Mouse (Mus musculus) embryonic facial prominence, embryonic 14.5 days (tissue): ENCODE measurements around the gene Pkhd1. TPM values are rescaled to one million over a fixed set of nuclear protein-coding genes. Genes with fewer than 3 reads are reported as not detected.

ENCODE experiments used
- ATAC-seq: fragments of 200-750 bp; cut with Nextera tagmentation; 2 replicates; pipeline ENCODE4 v1.8.0; 2017; ENCODE audit warnings: low read depth, moderate number of reproducible peaks, moderate TSS enrichment
- DNase-seq: peaks from one replicate; pipeline ENCODE4 v3.0.0-alpha.2; 2015; ENCODE audit warnings: low spot score
- H3K27ac ChIP-seq: fragments of 300-500 bp; sonication (generic); replicated peaks from 2 replicates; pipeline ENCODE4 v1.5.1; 2014; ENCODE audit warnings: low read depth, mild to moderate bottlenecking, low read length, moderate library complexity
- H3K27me3 ChIP-seq: fragments of 300-500 bp; sonication (generic); replicated peaks from 2 replicates; pipeline ENCODE4 v1.6.1; 2014; ENCODE audit warnings: low read length; ENCODE audit not compliant: control insufficient read depth, insufficient read depth
- H3K36me3 ChIP-seq: fragments of 300-500 bp; sonication (generic); 2 replicates; pipeline ENCODE4 v1.6.1; 2014; ENCODE audit warnings: low read length, mixed read lengths; ENCODE audit not compliant: control insufficient read depth, insufficient read depth
- H3K4me1 ChIP-seq: fragments of 300-500 bp; sonication (generic); 2 replicates; pipeline ENCODE4 v1.6.1; 2014; ENCODE audit warnings: antibody characterized with exemption, low read length; ENCODE audit not compliant: control insufficient read depth, insufficient read depth
- H3K4me2 ChIP-seq: fragments of 300-500 bp; sonication (generic); 2 replicates; pipeline ENCODE4 v1.6.1; 2014; ENCODE audit warnings: low read depth, mild to moderate bottlenecking, low read length, moderate library complexity, mixed read lengths
- H3K4me3 ChIP-seq: fragments of 300-500 bp; sonication (generic); 2 replicates; pipeline ENCODE4 v1.5.1; 2014; ENCODE audit warnings: low read depth, mild to moderate bottlenecking, low read length
- H3K9ac ChIP-seq: fragments of 300-500 bp; sonication (generic); 2 replicates; pipeline ENCODE4 v1.6.1; 2014; ENCODE audit warnings: low read depth, mild to moderate bottlenecking, low read length, moderate library complexity, mixed read lengths
- H3K9me3 ChIP-seq: fragments of 300-500 bp; sonication (generic); 2 replicates; pipeline ENCODE4 v1.6.1; 2016; ENCODE audit warnings: low read length; ENCODE audit not compliant: control insufficient read depth
- WGBS: fragments of 180-500 bp; shearing (Covaris S2); extraction: QIAGEN DNeasy Blood & Tissue Kit; methylation state at CpG from one replicate; pipeline ENCODE4 v1.1.7; 2014; 5-methylcytosine and 5-hydroxymethylcytosine counted together
- polyA plus RNA-seq: library from polyadenylated mRNA; unstranded; fragments of >200 nt; fragmentation: Nextera tagmentation; extraction: Ambion mirVana; gene quantifications from 2 replicates; pipeline ENCODE4 v1.2.1, GENCODE M21; 2014

Gene Pkhd1
- 0.20 and 0.38 TPM in 2 replicates for polyA plus RNA-seq

DNA sequence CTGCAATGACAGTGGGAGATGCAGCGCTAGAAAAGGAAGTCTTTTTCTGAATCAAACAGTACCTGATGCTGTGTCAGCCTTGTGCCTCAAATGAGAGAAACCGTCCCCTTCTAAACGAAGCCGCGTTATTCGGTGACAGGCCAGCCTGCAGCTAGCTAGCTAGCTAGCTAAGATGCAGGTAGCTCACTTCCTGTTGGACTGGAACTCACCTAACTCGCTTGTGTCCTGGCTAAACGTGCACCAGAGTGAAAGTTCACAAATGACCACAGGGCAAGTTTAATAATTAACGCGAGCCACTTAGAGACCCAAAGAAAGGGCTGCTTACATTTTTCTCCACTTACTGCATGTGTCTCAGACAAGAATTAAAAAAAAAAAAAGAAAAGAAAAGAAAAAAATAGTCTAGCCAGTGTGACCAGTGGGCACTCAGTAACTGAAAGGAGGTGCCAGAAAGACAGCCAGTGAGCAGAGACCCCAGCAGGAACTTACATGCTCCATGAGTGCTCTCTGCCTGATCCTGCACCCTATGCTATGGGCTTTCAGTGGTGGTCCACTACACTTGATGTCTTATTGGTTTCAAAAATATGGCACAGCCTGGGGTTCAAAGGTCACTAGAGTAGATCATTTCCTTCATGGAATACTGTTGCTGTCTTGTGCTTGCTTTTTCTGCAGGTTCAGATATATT lies at the start of gene Pkhd1:
Gene Pkhd1 (minus strand): TSS at position 216 of the 682 bp plus-strand sequence.
- no peak within 1 kb of the TSS for H3K9ac ChIP-seq
- H3K4me3 ChIP-seq, result no peak within 1 kb of the TSS
- H3K4me1 ChIP-seq, result no peaks in the 10 kb centered on the region
- no peak within 1 kb of the TSS for H3K27ac ChIP-seq
- no peak within 1 kb of the TSS for H3K4me2 ChIP-seq
- DNase-seq, result no peak
- no peaks in the 10 kb centered on the region for H3K27me3 ChIP-seq
- no peaks in the 10 kb centered on the region for H3K36me3 ChIP-seq
- WGBS, result 68% methylated on average over 10 of the region's 10 CpGs
- no peaks in the 10 kb centered on the region for H3K9me3 ChIP-seq
- no peak for ATAC-seq

DNA sequence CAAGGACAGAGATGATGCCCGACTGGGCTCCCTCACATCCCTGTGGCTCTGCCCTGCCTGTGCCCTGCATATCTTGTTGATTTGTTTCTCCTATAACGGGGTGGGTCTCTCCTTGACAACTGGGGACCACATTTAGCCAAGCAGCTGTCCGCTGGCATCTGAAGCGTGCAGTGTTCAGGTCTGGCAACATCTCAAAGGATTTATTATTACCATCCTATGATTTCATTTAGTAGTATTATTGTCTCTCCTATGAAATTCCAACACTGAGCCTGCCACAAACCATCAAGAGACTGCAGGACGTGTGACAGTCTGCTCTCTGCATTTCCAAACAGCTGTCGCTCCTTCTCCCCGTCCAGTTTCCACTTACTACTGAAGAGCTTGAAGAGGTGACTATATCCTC lies 49.7 kb upstream of the Pkhd1 start:
- DNase-seq (peak; percentile 72), ATAC-seq (peak; percentile 86)
- Histone ChIP-seq H3K4me1 (no peaks in the 10 kb centered on the region; the same call in 1 of the 2 replicates), H3K27ac (no peak overlapping the region), H3K36me3 (no peaks in the 10 kb centered on the region), H3K27me3 (no peaks in the 10 kb centered on the region), H3K4me2 (no peak overlapping the region), H3K9me3 (no peaks in the 10 kb centered on the region), H3K4me3 (no peak overlapping the region), H3K9ac (no peak overlapping the region)
- 69% methylated on average over 7 of the region's 7 CpGs for WGBS

DNA sequence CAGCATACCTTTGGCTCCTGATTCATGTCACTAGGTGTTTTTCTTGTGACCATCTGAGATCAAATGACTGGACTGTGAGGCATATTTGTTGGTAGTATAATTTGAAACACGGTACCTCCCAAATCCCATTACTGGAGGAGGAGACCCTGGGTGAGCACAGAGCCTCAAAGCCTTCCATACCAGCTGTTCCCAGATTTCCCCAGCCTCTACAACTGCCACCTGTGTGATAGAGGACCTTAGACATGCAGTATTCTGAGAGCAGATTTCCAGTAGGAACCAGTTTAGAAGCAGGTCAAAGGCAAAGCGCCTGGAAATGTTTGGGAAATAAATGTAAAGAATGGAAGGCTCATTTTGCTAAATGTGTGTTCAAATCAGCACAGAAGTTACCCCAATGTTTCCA lies 48.4 kb upstream of the Pkhd1 start:
- H3K4me3 ChIP-seq, result no peak overlapping the region
- peak; percentile 38 for DNase-seq
- WGBS, result 71% methylated on average over 2 of the region's 2 CpGs

DNA sequence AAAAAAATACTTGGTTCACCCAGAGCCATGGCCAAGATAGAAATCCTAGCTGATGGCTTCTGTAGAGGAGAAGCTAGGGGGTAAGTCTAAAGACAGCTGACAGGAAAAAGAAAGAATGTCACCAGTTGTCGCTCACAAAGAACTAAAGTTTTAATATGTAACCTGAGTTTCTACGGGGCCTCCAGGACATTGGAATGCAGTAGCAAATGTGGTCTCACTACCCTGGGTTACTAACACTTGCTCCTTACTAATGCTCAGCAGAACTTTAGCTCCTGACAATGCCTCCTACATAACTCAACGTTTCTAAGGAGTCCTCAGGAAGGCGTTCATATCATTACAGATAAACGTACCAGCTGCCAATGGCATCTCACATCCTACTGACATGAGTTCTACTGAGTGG lies 37.2 kb upstream of the Pkhd1 start:
- Histone ChIP-seq H3K4me1 (no peaks in the 10 kb centered on the region), H3K4me2 (no peak overlapping the region), H3K27ac (no peak overlapping the region), H3K9ac (no peak overlapping the region), H3K27me3 (no peaks in the 10 kb centered on the region), H3K9me3 (no peaks in the 10 kb centered on the region), H3K4me3 (no peak overlapping the region), H3K36me3 (no peaks in the 10 kb centered on the region)
- DNase-seq (peak; percentile 57), ATAC-seq (peak; percentile 79)
- 68% methylated on average over 5 of the region's 5 CpGs for WGBS

More for the DNA sequence above, 48.4 kb upstream of the Pkhd1 start:
- Histone ChIP-seq H3K4me2 (no peak overlapping the region), H3K36me3 (no peaks in the 10 kb centered on the region), H3K27me3 (no peaks in the 10 kb centered on the region), H3K27ac (no peak overlapping the region), H3K4me1 (no peaks in the 10 kb centered on the region; the same call in 1 of the 2 replicates), H3K9ac (no peak overlapping the region), H3K9me3 (no peaks in the 10 kb centered on the region)
- 0 out of 2 replicates have a peak, but pooled peaks have one; percentile 48 for ATAC-seq

DNA sequence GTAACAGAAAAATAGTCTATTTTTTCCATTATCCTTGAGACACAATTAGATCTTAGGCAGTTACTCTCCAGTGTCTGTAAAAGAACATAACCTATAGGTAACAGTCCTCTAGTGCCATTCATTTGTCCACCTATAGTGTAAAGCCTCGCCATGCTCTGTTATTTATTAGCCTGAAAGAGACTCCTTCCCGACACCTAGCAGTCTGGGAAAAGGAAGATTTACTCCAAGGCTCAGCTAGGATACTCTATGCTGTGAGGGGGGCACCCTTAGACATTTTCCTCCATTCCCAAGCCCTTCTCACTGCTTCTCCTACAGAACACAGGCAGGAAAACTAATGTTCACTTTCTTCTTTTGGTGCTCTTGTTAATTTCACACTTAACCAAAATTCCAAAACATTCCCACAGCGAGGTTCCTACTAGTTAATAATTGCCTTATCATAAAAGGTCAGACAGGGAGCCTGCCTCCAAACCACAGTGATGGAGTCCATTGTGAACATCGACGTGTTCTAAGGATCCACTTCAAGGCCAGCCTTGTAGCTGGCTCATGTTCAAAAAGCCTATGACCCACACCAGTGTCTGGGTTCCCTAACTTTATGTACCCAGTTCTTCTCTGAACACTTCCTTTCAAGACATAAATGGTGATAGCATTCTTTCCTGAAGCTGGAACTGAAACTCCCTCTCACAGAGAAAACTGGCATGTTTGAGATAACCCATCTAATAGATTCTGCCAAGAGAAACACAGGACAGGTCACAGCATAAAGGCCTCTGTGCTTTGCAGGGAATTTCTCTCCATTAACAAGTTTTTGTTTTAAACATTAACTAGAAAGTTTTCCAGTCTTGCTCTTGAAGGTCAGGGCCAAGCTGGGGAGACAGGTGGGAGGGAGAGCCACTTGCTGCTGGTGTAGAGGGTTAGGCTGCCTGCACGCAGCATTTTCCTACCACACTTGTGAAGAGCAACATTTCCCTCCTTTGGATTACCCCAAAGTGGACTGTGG lies 35.9 kb upstream of the Pkhd1 start:
- no peak overlapping the region for H3K9ac ChIP-seq
- no peaks in the 10 kb centered on the region for H3K36me3 ChIP-seq
- H3K4me2 ChIP-seq, result no peak overlapping the region
- 77% methylated on average over 6 of the region's 6 CpGs for WGBS
- no peaks in the 10 kb centered on the region for H3K27me3 ChIP-seq
- H3K27ac ChIP-seq, result no peak overlapping the region
- no peak for DNase-seq
- no peak overlapping the region for H3K4me3 ChIP-seq
- no peak for ATAC-seq
- no peaks in the 10 kb centered on the region for H3K4me1 ChIP-seq
- H3K9me3 ChIP-seq, result no peaks in the 10 kb centered on the region

DNA sequence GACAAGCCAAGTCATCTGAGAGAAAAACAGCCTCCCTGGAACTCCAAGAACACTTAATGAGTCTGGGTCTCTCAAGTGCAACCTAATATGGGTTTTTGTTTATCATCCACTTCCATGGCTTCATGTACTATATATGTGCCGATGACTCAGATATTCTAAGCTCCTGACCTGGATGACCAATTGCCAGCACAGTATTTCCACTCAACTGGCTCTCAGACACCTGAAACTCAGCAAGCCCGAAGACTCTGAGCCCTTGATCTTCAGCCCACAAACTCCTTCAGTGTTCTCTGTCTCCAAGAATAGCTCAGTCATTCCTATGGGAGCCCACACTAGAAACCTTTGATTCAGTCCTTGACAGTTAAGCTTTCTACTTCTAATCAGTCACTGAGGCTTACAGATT lies 17.0 kb upstream of the Pkhd1 start:
- no peak overlapping the region for H3K9ac ChIP-seq
- H3K4me3 ChIP-seq, result no peak overlapping the region
- no peak overlapping the region for H3K4me2 ChIP-seq
- H3K36me3 ChIP-seq, result no peaks in the 10 kb centered on the region
- WGBS, result 73% methylated on average over 2 of the region's 2 CpGs
- H3K4me1 ChIP-seq, result no peaks in the 10 kb centered on the region
- DNase-seq (no peak), ATAC-seq (no peak)
- H3K27ac ChIP-seq, result no peak overlapping the region
- H3K9me3 ChIP-seq, result no peaks in the 10 kb centered on the region
- no peaks in the 10 kb centered on the region for H3K27me3 ChIP-seq

DNA sequence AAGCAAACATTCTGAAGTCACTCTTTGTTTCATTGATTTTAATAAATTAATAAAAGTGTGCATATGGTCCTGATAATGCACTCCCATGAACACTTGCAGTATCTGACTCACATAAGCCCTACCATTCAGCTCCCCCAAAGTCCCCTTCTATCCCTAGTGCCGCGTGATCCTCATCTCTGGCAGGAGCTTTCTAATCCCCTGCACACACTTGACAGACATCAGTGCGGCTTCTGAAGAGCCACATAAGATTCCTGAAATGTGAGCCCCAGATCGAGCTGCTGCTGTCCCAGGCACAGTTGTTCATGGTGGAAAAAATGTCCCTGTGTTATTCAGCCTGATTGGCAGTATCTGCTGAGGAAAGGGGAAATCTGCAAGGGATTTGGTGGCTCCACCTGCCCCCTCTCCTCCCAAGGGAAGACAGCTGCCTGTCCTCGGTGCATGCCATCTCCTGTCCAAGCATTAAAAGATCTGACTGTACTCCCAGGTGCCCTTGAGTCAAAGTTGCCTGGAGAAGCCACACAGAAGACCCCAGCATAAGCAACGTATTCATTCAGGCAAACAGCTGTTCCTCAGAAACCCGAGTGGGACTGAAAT lies 15.5 kb upstream of the Pkhd1 start:
- no peak overlapping the region for H3K4me3 ChIP-seq
- no peaks in the 10 kb centered on the region for H3K36me3 ChIP-seq
- no peaks in the 10 kb centered on the region for H3K9me3 ChIP-seq
- H3K4me1 ChIP-seq, result no peaks in the 10 kb centered on the region
- no peak overlapping the region for H3K9ac ChIP-seq
- ATAC-seq, result peak; percentile 78
- no peak overlapping the region for H3K4me2 ChIP-seq
- no peaks in the 10 kb centered on the region for H3K27me3 ChIP-seq
- DNase-seq, result peak; percentile 79
- no peak overlapping the region for H3K27ac ChIP-seq
- 54% methylated on average over 7 of the region's 7 CpGs for WGBS

DNA sequence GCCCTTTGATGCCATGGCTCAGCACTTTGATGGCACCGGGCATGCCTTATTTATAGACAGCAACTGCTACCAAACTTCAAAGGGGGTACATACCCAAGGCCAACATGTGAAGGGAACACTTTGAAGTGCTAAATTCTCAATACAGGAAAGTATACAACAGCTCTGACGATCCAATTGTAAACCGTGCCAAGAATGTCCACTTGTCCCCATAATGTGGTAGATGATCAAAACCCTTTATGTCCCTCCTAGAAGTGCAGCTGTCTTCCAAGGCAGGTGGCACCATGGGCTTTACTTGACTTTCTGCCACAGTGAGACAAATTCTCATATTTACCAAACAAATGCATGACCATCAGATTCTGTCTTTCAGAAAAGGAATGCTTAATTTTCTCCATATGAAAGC lies 6.7 kb upstream of the Pkhd1 start:
- H3K27me3 ChIP-seq, result no peaks in the 10 kb centered on the region

More for the DNA sequence above, 6.7 kb upstream of the Pkhd1 start:
- Histone ChIP-seq H3K27ac (no peak overlapping the region), H3K4me3 (no peak overlapping the region), H3K4me1 (no peaks in the 10 kb centered on the region), H3K9ac (no peak overlapping the region), H3K4me2 (no peak overlapping the region), H3K36me3 (no peaks in the 10 kb centered on the region), H3K9me3 (no peaks in the 10 kb centered on the region)
- whole genome bisulfite sequencing, result 83% methylated on average over 3 of the region's 3 CpGs
- DNase-seq (peak; percentile 62), ATAC-seq (no peak; the same call in 1 of the 2 replicates)
